Mouse (Mus musculus) fibroblast of lung, adult 2 months (primary cell): ENCODE measurements around the gene Atxn7l3.
A peak's percentile ranks its signal among the peaks of the same experiment; 100 is the strongest.

ENCODE experiments used
- DNase-seq: peaks from one replicate; pipeline ENCODE4 v3.0.0-alpha.2; 2011; ENCODE audit warnings: low read depth

Atxn7l3 gene

DNA sequence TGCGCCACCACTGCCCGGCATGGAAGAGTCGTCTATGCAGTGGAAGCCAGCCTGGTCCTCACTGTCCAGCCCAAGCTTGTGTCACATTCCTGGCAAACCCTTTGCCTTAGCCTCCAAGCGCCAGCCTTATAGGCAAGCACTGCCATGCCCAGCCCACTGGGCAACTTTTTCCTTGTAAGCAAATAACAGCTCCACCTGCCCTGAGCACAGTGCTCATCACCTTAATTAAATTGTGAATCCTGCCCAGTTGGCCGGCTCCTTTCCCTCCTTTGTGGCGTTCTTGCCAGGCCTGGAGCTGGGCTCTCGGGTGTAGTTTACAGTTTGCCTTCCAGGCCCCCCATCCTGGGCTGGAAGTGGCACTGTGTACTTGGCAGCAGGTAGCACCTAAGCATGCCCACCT, 33.2 kb downstream of the Atxn7l3 start:
- no peak for DNase-seq

DNA sequence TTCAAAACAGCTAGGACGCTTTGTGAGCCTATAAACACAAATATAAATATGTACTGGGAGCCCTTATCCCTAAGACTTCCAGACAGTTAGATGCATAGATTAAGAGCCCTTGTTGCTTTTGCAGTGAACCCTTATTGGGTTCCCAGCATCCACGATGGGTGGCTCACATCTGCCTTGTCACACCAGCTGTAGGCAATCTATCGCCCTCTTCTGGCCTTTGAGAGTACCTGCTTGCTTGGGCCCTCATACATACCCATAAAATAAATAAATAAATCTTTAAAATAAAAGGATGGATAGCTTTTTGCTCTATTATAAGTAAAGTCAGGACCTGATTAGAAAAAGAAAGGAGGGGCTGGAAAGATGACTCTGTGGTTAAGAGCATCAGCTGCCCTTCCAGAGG, 37.9 kb downstream of the Atxn7l3 start:
- DNase-seq: no peak

DNA sequence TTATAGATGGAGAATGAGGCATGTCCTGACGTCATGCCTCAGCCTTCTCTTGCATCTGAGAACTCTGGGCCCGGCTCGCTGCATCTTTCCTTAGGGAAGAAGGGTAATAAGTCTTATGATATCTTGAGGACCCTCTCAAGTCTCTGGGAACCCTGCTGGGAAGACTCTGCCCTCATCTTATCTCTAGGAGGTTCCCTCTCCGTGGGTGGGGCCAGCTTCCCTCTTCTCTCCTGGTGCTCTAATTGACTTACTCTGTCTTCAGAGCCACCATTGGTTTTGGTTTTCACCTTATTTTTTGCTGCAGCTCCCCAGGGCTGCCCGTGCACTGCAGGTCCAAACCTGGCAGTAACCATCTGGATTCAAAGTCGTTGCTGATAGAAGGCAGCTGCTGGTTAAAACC, 38.3 kb downstream of the Atxn7l3 start:
- no peak for DNase-seq

DNA sequence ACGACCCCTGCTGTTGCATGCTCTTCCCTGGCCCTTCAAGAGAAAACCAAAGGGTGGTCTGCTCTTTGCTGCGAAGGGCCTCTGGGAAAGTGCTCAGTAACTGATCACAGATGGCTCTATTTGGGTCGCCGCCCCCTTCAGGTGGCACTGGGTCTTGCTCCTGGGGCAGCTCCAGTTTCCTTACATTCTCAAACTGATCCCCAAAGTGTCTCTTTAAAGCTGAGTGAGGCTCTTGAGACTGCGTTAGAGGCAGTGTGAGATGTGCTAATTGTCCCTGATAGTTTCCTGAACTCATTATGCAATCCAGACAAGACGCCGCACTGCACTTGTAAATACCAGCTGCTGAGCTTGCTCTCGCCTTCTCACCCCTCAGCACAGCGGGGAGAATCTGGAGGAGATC, 38.9 kb downstream of the Atxn7l3 start:
- no peak for DNase-seq

DNA sequence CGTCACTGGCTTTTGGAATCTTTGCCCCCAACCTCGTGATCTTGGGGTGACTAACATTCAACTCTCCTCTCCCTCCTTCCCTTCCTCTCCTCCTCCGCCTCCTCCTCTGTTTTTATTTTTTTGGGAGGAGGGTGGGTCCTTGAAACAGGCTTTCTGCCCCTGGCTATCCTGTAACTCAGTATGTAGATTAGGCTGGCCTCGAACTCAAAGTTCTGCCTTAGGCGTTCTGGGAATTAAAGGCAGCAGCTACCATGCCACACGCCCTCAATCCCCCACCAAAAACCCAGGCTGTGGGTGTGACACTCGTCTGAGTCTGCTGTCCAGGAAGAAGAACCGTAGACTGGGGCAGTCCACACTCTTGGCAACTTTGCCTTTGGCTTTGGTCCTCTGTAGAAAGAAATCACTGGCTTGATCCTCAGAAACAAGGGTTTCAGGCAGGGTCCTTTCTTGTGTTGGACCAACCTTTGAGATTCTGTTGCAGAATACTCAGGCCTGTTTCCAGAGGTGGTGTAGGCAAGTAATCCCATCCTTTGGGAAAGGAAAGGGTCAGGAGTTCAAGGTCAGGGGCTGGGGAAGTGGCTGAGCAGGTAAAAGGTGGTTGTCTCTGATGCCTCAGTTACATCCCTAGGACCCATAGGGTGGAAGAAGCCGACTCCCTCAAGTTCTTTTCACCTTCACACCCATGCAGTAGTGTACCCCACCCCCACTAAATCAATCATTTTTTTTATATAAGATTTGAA, 46.9 kb downstream of the Atxn7l3 start:
- DNase-seq: no peak

DNA sequence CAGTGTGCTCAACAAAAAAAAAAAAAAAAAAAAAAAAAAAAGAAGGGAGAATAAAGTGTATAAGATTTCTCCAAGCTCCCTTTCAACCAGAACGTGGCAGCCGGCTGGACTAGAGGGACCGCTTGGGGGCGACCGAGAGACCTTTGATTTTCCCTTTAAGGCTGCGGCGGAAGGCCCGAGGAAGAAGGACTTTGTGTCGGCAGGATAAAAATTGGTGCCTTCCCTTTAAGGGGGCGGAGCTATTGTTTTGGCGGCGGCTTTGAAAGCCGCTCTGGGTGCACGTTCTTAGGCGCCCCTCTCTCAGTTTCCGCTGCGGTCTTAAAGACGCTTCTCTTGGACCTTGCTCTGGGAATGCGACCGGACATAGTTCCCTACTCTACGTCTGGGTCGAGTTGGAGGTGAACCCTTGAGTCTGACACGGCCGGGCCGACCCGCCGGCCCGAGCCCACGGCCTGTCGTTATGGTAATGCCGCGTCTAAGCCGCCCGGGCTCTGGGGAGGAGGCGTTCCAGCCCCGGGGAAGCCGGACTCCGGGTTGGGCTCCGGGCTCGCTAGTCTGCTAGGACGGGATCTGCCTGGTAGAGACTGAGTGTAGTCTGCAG, 47.7 kb downstream of the Atxn7l3 start, which contains the start of gene BC030867:
TSS of gene BC030867 (plus strand) at position 253 of the 601 bp plus-strand sequence.
- peak; percentile 74 for DNase-seq

DNA sequence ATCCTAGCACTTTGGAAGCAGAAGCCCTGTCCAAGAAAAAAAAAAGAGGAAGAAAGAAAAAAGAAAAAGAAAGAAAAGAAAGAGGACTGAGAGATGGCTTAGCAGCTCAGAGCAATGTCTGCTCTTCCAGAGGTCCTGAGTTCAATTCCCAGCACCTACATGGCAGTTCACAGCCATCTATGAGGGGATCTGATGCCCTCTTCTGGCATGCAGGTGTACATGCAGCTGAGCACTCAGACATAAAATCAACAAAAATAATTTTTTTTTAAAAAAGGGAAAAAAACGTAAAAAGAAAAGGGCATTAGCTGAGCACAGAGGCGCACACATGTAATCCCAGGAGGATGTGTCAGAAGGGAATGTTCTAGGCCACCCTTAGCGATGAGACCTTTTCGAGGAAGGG, 49.6 kb downstream of the Atxn7l3 start:
- no peak for DNase-seq

DNA sequence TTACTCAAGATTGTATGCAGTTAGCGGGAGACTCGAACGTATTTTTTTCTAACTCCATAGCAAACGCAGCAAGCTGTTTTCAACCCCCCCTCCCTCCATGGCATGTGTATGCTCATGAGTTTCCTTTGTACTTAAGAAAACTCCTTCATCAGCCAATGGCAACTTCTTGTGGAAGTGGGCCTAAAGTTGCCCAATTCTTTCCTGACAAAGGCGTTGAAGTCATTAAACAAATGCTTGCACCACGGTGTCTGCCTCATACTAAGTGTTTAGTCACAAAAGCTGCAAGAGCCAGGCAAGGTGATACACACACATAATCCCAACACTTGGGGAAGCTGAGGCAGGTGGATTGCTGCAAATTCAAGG, 50.2 kb downstream of the Atxn7l3 start:
- no peak for DNase-seq

DNA sequence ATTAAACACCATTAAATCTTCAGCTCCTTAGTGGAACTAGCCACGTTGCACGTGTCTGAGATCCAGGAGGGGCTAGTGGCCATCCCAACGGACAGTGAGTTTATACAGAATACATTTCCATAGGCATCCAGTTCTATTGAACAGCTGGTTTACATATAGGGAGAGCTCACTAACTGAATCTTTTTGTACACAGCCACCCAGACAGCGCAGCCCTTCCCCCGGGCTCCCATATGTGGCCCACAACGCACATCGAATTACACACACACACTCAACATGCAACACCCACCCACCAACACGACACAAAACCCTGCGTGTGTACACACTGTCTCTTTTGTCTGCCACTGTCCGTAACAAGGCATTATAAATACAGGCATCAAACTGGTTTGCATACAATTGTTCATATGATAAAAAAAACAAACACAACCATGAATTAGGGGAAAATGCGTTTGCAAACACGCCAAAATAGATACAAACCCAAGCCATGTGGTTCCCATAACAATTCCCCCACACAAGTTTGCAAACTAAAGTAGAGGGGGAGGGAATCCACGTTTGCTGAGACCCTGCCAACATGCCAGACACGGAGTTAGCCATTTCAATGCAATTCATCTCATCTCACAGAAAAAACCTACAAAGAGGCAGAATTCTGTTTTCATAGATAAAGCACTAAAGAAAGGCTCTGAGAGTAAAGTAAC, 50.7 kb downstream of the Atxn7l3 start:
- no peak for DNase-seq

DNA sequence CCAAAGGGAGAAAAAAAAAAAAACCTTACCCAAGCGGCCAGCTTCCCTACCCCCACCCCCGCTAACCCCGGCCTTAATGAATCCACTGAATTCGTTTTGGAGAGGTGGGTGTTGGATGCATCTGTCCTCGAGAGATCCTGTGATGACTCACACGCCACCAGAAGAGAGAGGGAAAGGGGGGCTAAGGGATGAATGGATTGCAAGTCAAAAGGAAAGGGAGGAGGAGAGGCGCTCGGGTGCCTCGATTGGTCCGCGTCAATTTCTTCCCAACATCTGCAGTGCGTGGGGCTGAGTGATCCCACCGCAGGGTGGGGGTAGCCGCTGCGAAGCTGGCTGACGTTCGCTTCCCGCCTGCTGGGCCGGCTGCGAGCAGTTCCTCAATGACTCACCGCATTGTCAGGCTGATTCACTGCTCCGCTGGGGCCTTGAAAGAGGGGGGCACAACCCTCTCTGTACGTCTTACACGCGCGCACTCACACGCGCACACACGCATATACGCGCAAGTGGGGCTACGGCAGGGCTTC, 51.4 kb downstream of the Atxn7l3 start:
- DNase-seq: peak; percentile 91

DNA sequence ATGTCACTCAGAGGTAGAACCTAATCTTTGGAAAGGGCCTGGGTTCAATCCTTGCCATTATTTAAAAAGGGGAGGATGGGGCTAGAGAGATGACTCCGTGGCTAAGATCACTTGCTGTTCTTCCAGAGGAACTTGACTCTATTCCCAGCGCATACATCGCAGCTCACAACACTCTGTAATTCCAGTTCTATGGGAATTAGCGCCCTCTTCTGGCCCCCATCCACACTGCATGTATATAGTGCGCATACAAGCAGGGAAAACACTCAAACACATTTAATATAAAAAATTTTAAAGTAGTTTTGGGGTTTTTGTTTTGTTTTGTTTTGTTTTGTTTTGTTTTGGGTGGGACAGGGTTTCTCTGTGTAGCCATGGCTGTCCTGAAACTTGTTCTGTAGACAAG, 54.6 kb downstream of the Atxn7l3 start:
- DNase-seq: no peak

DNA sequence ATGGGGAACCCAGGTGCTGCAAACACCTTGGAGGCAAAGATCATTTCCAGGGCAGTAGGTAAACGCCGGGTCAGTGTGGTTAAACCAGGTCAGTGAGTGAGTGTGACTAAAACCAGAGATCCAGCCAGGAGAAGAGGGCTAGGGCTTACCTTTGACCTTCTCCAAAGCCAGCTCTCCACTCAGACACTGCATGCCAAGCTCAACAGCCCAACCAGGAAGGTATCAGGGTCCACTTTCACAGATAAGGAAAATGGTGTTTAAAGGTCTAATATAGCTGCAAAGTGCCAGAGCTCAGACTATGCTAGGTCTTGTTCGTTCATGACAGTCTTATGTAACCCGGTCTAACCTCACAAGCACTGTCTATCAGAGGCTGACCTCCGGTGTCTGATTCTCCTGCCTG, 55.2 kb downstream of the Atxn7l3 start:
- no peak for DNase-seq

DNA sequence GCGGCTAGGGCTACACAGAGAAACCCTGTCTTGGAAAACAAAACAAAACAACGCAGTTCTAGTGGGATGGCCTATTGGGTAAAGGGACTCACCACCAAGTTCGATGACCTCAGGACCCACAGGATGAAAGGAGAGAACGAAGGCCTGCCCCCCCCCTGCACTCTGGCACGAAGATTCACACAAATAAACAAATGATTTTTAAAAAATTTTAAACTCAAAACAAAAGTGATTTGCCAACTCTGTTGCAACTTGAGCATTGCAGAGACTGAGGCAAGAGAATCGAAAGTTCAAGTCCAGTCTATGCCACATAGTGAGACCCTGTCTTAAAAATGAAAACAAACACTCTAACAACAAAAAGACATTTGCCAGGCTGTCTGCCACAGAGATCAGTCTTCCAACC, 55.8 kb downstream of the Atxn7l3 start:
- DNase-seq: no peak
